Mouse (Mus musculus) 416B (cell line): ENCODE measurements around the gene Arhgef7.
A peak's percentile ranks its signal among the peaks of the same experiment; 100 is the strongest.

Source experiments
- DNase-seq: peaks from one replicate; pipeline ENCODE4 v3.0.0; 2011; ENCODE audit warnings: low read depth

The Arhgef7 gene

GRCm38 (mm10) chr8:11717194-11717593 lies 10.3 kb upstream of the Arhgef7 start:
- no peak for DNase-seq

GRCm38 (mm10) chr8:11727273-11727650 lies 259 bp upstream of the Arhgef7 start:
- DNase-seq, result no peak

GRCm38 (mm10) chr8:11728482-11729295 lies 1.2 kb downstream of the Arhgef7 start:
- no peak for DNase-seq

GRCm38 (mm10) chr8:11730271-11730940 lies 2.9 kb downstream of the Arhgef7 start:
- DNase-seq, result no peak

GRCm38 (mm10) chr8:11735672-11736235 lies 8.2 kb downstream of the Arhgef7 start:
- no peak for DNase-seq

- DNase-seq, result no peak
Measured at GRCm38 (mm10) chr8:11737096-11737495, 9.6 kb downstream of the Arhgef7 start.

GRCm38 (mm10) chr8:11739082-11739481 lies 11.6 kb downstream of the Arhgef7 start:
- DNase-seq, result no peak

GRCm38 (mm10) chr8:11740857-11741256 lies 13.3 kb downstream of the Arhgef7 start:
- DNase-seq, result no peak

- no peak for DNase-seq
Measured at GRCm38 (mm10) chr8:11743580-11743979, 16.1 kb downstream of the Arhgef7 start.

- no peak for DNase-seq
Measured at GRCm38 (mm10) chr8:11746850-11747600, 19.5 kb downstream of the Arhgef7 start.

- DNase-seq, result no peak
Measured at GRCm38 (mm10) chr8:11749472-11749871, 22.0 kb downstream of the Arhgef7 start.

- peak; percentile 29 for DNase-seq
Measured at GRCm38 (mm10) chr8:11752338-11752737, 24.8 kb downstream of the Arhgef7 start.

GRCm38 (mm10) chr8:11753155-11753941 lies 25.8 kb downstream of the Arhgef7 start:
- no peak for DNase-seq

GRCm38 (mm10) chr8:11754723-11755122 lies 27.2 kb downstream of the Arhgef7 start:
- DNase-seq, result no peak

- peak; percentile 92 for DNase-seq
Measured at GRCm38 (mm10) chr8:11755873-11756272, 28.4 kb downstream of the Arhgef7 start.

- DNase-seq, result peak; percentile 86
Measured at GRCm38 (mm10) chr8:11757568-11758481, 30.3 kb downstream of the Arhgef7 start.

GRCm38 (mm10) chr8:11758482-11759281 lies 31.2 kb downstream of the Arhgef7 start:
- peak; percentile 71 for DNase-seq

GRCm38 (mm10) chr8:11761551-11761950 lies 34.0 kb downstream of the Arhgef7 start:
- DNase-seq, result no peak

GRCm38 (mm10) chr8:11762048-11762447 lies 34.5 kb downstream of the Arhgef7 start:
- no peak for DNase-seq

GRCm38 (mm10) chr8:11762821-11763220 lies 35.3 kb downstream of the Arhgef7 start:
- DNase-seq, result no peak
